Mouse (Mus musculus) embryo, embryonic 10 days (tissue): Measurements from ENCODE around the gene Spns2.

Experiments
- DNase-seq: peaks from one replicate; pipeline ENCODE4 v3.0.0-alpha.2; 2015; ENCODE audit warnings: low spot score

Gene Spns2

GRCm38 (mm10) chr11:72410521-72411092 is 79.1 kb downstream of the Spns2 start:
- peak; percentile 35 for DNase-seq

GRCm38 (mm10) chr11:72409649-72410385 is 79.9 kb downstream of the Spns2 start:
- DNase-seq, result no peak

GRCm38 (mm10) chr11:72408451-72409170 is 81.1 kb downstream of the Spns2 start:
- DNase-seq, result no peak

- peak; percentile 38 for DNase-seq
Measured at GRCm38 (mm10) chr11:72407574-72407973, 82.1 kb downstream of the Spns2 start.

GRCm38 (mm10) chr11:72407081-72407480 is 82.6 kb downstream of the Spns2 start:
- peak; percentile 24 for DNase-seq

GRCm38 (mm10) chr11:72406079-72406675 is 83.5 kb downstream of the Spns2 start:
- no peak for DNase-seq

GRCm38 (mm10) chr11:72405532-72405931 is 84.2 kb downstream of the Spns2 start:
- DNase-seq, result no peak

- DNase-seq, result no peak
Measured at GRCm38 (mm10) chr11:72402969-72403368, 86.7 kb downstream of the Spns2 start.

GRCm38 (mm10) chr11:72402017-72402416 is 87.7 kb downstream of the Spns2 start:
- DNase-seq, result no peak
